Mouse (Mus musculus) layer of hippocampus, postnatal 25 days (tissue): ENCODE results near the gene Alox12. TPM values are rescaled to one million over a fixed set of nuclear protein-coding genes. Genes with fewer than 3 reads are reported as not detected.

Source experiments
- DNase-seq, 2 experiments: peaks; one replicate each; pipeline ENCODE4 v3.0.0; 2022; ENCODE audit warnings: mixed read lengths in 2 of 2, low spot score in 1 of 2; ENCODE audit errors: extremely low spot score in 1 of 2
- total RNA-seq, 2 experiments: library from RNA; stranded (reverse); gene quantifications; 2 replicates each; pipeline ENCODE4 v1.2.3; 2021

Alox12 gene
- total RNA-seq, 2 experiments from 2014 or later: 0.20 TPM; not detected in 1

DNA sequence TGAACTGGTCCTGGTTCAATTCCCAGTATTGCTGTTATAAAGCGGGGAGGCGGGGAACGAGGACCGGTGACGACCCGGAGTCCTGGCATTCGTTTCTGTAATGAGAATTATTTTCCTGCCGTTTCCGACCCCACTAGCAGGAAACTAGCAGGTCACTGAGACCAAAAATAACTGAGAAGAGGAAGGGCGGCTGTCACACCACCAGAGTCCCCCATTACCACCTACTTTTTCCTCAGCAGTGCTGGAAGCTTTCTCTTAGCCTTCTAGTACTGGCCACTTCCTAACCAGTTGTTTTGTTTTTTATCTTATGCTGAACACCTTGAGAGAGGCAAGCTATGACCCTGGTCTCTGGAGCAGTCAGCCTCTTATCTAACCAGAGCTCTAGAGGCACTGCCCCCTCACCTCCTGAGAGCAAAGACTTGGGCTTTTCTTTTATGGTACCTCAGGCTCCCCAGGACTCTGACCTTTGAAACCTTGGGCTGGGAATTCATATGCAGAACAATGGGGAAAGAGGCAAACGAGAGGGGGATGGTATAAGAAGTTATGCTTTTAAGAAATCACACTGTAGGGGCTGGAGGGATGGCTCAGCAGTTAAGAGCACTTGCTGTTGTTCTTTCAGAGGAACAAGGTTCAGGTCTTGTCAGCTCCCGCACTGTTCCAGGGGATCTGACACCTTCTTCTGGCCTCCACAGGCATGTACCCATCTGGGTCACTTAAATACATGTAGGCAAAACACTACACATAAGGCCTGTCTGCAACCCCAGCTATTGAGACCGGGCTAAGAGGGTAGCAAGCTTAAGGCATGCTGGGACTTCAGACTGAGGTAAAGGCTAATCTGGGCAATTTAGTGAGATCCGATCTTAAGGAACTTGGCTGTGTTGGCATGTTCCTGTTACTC lies 33.3 kb downstream of the Alox12 start:
- no peak for DNase-seq

DNA sequence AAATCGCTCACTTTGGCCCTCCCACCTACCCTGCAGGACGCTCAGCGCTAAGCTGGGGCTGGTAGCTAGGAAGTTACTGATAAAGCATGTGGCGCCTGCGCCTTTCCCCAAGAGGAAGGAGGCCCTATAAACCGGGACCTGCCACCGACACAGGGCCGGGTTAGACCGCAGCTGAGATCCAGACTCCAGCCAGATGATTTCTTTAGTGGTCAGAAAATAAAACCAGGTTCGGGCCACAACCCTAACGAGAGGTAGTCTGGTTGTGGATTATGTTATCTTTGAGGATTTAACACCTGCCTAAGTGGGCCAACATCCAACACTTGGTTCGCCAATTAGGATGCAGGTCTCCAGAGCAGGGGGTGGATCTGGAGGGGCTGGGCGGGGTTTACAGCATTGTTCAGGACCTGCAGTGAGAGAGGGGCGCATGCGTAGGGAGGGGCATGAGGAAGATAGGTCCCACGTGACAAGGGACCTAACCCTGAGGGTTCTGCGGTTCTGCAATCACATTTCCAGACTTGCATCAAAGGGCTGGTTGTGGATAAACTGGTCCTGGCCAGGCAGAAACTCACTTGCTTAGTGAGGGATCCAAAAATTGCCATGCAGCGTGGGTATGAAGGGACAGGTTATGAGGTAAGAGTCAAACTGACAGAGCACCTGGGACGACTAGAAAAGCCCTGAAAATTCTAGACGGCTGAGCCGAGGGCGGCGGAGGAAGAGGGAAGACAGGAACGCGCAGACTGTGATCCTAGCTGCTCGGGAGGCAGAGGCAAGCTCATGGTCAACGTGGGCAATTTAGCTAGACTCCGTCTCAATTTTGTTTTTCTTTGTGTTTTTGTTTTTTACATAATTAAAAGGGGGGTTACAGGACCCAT lies 34.2 kb downstream of the Alox12 start, which contains the start of gene Slc16a13:
TSS of gene Slc16a13 (minus strand) at position 334 of the 872 bp plus-strand sequence.
- DNase-seq: peak; percentile 85 to 86

DNA sequence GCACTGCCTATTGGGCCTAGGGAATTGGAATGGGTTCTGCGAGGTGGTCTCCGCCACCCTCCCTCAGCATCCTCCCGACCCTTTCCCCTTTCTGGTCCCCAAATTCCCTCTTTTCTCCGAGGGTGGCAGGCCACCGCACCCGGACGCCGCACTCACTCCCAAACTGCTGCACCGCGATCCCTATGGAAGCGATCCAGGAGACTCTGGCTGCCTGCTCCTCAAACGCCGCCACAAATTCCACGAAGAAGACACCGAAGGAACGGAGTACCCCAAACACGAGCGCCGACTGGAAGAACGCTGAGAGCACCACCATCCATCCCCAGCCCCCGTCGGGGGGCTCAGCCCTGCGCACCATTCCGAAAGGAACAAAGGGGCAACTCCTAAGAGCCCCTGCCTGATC lies 34.8 kb downstream of the Alox12 start:
- peak in 1 of 2 experiments; percentile 33 for DNase-seq

DNA sequence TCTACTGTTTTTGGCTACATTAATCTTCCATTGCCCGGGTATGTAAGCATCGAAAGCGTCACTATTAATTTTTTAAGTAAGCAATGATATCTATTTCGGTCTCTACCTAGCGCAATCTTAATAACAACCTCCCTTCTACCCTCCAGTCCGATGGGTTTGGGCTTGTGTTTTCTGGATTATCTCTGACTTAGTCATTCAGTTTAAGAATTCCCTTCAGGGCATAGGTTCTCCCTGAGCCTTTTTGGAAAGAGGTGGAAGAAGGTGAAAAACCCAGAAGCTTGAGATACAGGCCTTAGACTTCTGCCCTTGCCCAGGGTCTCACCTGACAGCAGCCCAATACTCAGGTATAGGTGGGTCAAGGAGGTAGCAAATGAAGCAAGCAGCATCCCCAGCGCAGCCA lies 35.3 kb downstream of the Alox12 start:
- DNase-seq: no peak

DNA sequence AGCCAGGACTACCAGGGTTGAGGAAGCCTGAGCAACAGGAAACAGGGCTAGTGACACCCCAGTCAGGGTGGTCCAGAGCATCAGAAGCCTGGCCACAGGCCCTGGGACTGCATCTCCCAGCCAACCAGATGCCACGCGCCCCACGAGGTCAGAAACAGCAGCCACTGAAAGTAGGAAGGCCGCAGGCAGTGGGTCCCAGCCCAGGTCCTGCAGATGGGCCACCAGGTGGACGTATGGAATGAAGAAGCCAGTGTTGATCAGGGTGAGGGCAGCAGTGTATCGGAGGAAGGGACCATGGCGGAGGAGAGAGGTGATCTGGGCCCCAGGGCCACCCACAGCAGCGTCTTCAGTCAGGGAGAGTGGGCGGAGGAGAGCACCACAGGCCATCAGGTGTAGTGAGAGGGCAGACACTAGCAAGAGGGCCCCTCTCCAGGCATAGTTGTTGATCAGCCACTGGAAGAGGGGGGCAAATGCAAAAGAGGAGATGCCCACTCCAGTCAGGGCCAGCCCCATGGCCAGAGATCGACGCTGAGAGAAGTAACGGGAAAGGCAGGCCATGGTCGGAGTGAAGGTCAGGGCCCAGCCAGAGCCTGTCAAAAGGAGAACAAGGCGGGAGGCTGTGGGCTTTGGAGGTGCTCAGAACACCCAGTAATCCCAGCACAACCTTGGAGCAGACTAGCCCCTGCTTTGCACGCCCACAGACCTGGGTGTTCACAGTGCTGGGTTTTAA lies 36.2 kb downstream of the Alox12 start:
- no peak for DNase-seq

DNA sequence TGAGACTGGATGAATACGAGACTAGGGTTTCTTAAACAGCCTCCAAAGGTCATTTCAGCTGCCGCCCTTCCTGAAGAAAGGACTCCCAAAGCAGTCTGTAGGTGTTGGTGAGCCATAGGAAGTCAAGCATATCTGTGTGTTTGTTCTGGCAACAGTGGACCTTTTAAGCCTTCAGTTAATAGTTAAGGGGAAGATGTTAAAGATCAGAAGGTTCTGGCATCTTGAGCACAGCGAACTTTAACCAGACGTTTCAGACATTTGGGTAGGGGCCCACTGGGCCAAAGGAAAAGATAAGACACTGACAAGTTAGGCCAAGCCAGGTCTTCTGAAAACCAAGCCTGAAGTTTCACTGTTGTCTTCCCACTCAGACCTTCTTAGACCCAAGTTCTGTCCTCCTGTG lies 37.1 kb downstream of the Alox12 start:
- DNase-seq: no peak

DNA sequence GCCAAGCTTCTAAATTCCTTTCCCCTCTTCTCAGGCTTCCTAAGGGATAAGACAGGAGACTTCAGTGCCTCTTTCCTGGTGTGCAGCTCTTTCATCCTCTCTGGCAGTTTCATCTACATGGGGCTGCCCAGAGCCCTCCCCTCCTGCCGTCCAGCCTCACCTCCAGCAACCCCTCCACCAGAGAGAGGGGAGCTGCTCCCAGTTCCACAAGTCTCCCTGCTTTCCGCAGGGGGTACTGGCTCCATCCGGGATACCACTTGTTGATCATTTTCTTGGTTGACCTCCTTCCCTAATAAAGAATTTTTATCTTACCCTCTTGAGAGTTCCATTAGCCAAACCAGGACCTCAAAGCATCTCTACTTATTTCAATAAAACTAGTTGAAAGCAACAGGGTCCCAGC lies 39.0 kb downstream of the Alox12 start:
- no peak for DNase-seq

DNA sequence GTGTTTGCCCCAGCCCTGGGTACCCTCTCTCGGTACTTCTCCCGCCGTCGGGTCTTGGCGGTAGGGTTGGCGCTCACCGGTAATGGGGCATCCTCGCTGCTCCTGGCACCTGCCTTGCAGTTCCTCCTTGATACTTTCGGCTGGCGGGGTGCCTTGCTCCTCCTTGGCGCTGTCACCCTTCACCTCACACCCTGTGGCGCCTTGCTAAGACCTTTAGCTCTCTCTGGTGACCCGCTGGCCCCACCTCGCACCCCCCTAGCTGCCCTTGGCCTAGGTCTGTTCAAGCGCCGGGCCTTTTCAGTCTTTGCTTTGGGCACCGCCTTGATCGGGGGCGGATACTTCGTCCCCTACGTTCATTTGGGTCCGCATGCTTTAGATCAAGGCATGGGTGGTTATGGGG lies 39.9 kb downstream of the Alox12 start:
- no peak for DNase-seq

DNA sequence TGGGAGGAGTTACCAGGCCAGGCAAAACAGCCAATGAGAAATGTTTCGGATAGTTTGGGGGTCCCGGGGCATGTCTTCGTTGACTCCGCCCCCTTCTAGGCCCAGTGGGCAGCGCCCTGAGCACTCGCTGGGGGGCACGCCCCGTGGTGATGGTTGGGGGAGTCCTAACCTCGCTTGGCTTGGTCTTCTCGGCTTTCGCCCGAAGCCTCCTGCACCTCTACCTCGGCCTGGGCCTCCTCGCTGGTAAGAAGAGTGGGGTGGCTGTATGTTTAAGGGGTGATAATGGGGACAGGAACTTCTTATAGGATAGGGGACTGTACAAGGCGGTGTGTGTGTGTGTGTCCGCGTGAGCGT lies 40.3 kb downstream of the Alox12 start:
- no peak for DNase-seq

DNA sequence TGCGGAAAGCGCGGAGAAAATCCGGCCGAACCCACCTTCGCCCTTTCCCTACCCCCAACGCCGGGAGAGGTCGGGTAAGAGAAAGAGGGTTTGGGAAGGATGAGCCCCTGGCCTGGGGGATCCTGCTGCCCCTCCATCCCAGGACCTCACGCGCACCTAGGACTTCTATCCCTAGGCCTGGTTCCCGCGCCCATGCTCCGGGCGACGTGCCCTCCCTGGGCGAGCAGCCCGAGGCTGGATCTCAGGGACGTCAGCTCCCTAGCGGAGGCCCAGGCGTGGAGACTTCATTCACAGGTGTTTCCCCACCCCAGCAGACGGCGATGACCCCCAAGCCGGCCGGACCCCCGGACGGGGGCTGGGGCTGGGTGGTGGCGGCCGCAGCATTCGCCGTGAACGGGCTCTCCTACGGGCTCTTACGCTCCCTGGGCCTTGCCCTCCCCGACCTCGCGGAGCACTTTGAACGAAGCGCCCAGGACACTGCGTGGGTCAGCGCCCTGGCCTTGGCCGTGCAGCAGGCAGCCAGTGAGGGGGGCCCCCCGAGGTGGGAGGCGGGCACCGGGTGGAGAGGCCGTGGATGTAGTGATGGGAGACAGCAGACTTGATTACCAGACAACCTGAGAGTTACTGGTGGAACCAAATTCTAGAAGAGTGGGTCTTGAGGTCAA lies 40.8 kb downstream of the Alox12 start:
- DNase-seq: no peak

DNA sequence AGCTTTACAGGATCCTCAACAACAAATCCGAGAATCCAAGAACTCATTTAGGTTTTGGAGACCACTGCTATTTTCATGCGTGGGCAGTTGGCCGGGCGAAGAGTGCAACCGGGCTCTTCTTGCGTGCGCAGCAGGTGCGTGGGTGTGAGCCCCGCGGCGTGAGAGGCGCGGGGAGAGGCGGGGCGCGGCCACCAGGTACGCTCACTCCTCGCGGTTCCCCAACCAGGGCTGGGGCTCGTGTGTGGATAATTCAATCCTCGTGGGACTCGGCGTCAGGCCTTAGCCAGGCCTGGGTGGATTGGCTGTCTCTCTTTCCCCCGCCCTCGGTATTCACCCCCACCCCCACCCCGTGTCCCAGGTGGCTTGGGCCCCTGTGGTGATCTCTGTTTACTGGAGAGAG lies 41.4 kb downstream of the Alox12 start:
- DNase-seq: no peak

DNA sequence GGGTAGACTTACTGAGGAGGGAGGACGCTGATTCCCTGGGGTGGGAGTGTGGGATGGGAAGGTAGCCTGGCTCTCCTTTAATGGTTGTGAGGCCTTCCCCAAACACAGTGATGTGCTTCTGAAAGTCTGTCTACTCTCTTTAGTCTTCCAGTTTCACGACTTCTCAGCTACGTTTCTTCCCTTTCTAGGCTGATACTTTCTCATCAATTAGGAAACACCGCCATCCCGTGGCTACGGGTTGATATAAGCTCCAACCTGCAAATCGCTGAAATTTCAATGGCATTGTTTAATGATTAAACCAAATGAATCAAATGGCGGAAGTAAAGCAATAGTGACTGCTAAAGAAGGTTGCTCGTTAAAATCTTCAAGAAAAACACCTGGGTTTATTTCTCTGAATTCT lies 42.3 kb downstream of the Alox12 start:
- DNase-seq: peak in 1 of 2 experiments; percentile 74

DNA sequence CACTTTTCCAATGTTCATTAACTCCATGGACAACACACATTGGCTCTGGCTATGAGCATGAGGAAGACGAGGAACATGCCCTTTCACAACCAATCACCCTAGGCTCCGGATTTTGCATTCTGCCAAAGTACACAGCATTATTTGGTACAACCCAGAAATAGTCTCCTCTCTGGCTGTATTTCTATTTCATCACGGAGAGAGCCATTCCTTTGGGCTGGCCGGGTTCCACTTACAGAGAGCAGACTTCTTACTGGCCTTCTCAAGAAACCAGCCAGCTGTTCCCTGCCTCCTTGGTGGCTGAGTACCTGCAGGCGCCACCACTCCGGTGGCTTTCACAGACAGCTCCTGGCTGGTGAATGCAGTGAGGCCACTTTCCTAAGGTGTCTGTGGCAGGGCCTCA lies 42.7 kb downstream of the Alox12 start, which contains the start of gene Slc16a11:
TSS of gene Slc16a11 (plus strand) at position 330 of the 400 bp plus-strand sequence.
- no peak for DNase-seq

DNA sequence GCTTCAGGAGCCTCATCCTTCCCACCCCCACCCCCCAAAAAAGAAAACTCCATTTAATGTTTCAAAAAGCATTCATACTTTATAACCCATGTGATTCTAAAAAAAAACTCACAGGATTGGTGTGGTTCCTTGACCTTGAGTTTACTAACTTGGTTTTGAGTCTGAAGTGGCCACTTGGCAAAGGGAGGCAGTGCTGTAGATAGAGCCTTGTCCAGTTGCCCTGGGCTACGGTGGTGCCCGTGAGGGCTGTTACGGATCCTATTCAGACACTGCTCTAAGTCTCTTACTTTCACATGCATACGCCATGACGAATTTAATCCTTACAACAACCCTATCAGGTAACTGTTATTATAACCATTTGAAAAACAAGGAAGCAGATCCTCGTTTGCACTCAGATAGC lies 43.2 kb downstream of the Alox12 start:
- no peak for DNase-seq

DNA sequence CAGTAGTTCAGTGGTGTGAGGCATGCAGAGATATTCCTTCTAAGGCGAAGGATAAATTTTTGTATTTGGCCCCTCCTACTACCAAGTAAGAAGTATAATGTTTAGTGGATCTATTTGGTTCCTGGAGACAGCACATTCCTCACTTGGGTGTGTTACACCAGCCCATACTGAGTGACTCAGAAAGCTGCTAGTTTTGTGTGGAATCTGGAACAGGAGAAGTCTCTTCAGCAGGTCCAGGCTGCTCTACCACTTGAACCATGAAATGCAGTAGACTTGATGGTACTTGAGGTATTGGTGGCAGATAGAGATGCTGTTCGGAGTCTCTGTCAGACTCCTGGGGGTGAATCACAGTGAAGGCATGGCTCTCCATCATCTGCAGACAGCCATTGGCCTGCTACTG lies 44.5 kb downstream of the Alox12 start:
- DNase-seq: no peak

DNA sequence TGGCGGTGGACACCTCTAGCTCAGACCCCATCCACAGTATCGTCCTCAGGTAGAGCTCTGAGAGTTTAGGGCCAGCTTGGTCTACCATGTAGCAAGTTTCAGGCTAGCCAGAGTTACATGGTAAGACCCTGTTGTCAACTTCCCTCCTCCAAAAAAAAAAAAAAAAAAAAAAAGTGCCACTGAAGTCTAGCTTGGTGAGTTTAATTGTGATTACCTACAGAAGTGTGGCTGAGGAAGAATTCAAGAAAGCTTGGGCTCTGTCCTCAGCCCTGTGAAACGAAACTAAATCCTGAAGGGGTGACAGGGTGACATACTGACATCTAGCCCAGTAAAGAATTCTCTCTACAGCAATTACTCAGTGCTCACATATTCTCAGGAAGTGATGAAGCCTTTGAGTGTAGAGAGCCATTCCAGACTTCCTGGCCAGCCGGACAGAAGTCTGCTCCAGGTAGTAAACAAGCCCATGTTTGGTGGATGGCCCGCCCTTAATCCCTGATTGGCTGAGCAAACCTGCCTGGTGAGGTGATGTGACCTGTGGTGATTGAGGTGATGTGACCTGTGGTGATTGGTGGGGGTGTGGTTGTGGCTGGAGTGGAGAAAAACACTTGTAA lies 46.3 kb downstream of the Alox12 start:
- DNase-seq: no peak

DNA sequence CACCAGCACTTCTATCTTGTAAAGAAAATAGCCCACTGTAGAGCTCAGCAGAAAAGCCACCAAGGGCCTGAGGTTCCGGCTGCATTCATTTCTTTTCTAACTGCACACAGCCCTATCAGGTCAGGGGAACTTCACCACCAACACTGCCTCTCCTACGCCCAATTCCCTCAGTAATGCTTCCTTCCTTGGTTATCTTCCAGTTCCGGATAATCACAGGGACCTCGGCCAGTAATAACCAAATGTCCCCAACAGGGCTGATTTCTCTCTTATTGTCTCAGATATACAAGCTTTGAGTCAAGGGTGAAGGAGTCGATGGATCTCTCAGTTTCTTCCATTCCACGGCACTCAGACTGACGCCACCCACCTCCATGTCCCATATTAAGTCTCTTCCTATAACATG lies 47.9 kb downstream of the Alox12 start:
- no peak for DNase-seq

DNA sequence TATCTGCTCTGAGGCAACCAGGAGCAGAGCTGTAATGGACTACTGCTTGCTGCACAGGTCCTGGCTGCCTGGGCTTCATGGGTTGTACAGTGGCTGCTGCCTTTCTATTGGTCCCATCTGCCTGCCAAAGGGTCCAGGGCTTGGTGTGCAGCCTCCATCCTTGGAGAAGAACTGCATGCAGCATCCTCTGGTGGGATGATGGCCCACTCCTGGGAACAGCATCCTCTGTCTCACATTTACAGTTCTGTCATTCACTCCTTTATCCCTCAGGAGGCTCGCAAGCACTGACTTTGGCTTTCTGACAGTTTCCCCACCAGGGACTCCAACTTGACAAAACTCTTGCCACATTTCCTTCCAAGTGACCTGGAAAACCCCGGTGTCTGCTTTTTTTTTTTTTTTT lies 48.4 kb downstream of the Alox12 start:
- no peak for DNase-seq

DNA sequence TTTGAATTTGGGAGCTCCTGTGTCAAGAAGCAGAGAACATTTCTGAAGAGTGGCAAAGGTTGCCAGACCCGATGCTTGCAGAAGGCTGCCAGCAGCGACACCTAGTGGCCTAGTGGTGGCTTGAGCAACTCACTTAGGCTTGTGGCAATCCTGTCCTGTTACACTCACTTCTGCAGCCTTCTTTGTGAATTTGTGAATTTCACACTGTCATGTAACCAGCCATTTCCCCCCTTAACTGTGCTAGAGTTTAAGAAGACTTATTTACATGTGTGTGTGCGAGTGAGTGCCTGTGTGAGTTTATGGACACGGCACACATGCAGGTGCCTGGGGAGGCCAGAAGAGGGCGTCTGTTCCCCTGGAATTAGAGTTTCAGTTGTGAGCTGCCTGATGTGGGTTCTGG lies 53.5 kb downstream of the Alox12 start:
- DNase-seq: peak; percentile 54 to 87
